Mouse (Mus musculus): ENCODE measurements around the gene Tpsg1.

Gene Tpsg1

DNA sequence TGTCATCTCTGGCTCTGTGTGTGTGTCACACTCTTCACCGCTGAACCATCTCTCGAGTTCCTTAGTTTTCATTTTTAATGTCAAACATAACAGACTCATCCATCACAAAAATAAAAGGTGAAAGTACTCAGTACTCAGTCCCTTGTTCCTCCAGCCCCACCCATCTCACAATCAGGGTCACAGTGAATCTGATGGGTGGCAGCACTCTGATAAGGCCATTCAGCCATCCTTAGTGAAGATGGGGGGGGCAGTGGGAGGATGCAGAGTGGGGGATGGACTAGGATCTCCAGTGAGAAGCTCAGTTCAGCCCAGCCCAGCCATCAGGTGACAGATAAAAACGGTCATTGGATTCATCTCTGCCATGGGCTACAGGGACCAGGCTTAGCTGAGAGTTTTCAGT is at the start of gene Tpsg1:
TSS of gene Tpsg1 (plus strand) at position 301 of the 400 bp plus-strand sequence.
- in situ Hi-C loops (cut with MboI; ENCODE audit: unreplicated experiment in 2 of 2), result loop anchor here (10.0 kb wide), 2 partner anchors 434 to 634 kb away; partner anchors contain the start of genes Mapk8ip3 (in 1 of the 2) and Msrb1 (in 1 of the 2)

DNA sequence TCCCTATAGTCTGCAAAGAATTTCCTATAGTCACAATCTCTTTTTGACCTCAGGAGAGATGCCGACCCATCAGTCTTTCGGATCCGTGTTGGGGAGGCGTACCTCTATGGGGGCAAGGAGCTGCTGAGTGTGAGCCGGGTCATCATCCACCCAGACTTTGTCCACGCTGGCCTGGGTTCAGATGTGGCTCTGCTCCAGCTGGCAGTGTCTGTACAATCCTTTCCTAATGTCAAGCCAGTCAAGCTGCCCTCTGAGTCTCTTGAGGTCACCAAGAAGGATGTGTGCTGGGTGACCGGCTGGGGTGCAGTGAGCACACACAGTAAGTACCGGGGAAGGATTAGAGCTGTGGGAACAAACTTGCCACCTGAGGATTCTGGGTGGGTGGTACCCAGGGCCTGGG is 48.3 kb upstream of the Tpsg1 start:
- in situ Hi-C loops (cut with MboI; ENCODE audit: unreplicated experiment in 2 of 2), result loop anchor here in 1 of 2 experiments (25.0 kb wide), 1 partner anchor 991 kb away; no protein-coding TSS in a partner anchor

DNA sequence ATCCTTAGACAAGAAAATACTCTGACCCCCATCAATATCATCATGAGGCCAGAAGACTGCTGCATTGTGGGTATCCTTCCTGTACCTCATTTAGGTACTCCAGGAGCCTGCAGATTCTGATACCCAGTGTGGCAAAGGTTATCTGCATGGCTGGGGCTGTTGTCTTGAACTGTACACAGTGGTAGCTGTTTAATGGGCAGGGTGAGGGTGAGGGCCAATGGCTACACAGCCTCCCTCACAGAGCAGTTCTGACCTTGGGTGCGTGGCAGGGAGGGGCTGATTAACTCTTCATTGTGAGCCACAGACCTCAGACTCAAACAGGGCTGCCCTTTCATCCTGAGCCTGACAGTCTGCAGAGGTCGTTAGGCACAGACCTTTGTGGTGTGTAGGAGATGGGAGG is 46.1 kb upstream of the Tpsg1 start:
- in situ Hi-C loops (cut with MboI; ENCODE audit: unreplicated experiment in 2 of 2), result loop anchor here in 1 of 2 experiments (25.0 kb wide), 1 partner anchor 989 kb away; no protein-coding TSS in a partner anchor

DNA sequence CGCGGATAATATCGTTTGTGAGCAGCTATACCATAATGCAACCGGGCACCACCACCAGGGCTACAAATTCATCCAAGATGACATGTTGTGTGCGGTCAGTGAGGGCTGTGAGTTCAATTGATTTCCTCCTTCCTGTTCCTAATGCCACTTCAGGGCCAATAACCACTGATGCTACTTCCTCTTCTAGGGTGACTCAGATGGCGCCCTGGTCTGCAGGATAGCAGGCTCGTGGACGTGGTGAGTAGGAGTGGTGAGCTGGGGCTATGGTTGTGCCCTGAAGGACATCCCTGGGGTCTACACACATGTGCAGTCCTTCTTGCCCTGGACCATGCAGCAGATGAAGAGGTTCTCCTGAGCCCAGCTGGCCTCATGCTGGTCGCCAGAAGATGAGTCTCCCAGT is 36.8 kb upstream of the Tpsg1 start:
- in situ Hi-C loops (cut with MboI; ENCODE audit: unreplicated experiment in 2 of 2), result no loop called here

DNA sequence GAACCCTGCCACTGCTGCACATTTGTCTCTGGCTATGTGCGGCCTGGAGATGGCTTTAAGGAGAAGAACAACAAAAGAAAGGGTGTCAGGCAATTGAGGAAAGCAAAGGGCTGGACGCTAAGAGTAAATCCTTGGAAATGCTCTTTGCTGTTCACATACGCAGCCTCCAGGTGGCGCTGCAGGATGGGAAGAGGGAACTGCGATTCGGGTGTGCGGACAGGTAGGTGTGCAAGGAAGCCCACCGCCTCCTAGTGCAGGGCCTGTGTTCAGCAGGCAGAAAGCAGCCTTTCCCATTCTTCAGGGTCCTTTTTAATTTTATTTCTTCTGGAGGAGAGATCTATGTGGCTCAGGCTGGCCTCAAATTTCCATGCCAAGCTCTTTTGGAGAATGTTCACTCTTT is 35.1 kb upstream of the Tpsg1 start:
- in situ Hi-C loops (cut with MboI; ENCODE audit: unreplicated experiment in 2 of 2), result no loop called here

DNA sequence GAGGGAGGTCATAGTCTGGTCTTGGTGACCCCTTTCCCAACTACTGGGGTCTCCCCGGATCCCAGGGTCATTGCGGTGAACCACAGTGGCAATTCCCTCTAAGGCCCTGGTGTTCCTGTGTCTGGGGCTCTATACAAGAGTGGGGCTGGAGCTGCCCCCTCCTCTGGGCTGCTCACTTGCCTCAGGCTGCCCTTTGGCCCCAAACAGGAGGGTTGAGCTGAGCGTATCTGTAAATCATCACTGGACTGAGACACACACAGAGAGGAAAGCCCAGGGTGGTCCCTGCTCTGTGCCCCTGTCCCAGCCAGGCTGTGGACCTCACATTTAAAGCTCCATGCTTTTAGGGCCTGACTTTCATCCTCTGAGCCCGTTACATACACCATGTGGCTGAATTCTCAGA is 30.9 kb upstream of the Tpsg1 start:
- in situ Hi-C loops (cut with MboI; ENCODE audit: unreplicated experiment in 2 of 2), result no loop called here

DNA sequence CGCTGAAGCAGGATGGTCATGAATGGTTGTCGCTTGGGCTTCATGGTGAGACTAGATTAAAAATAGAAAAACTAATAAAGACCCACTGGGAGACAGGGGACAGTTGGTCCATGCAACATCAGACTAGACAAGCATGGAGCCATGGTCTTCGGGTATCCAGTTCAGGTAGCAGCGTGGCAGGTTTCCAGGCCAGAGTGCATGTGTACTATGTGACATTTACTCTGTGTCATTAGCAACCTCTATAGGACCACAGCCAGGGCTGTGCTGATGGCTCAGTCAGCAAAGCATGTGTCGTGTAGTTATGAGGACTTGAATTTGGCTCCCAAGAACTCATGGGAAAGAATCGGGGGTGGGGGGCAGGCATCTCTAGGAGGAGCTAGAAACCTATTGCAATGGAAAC is 29.1 kb upstream of the Tpsg1 start:
- in situ Hi-C loops (cut with MboI; ENCODE audit: unreplicated experiment in 2 of 2), result no loop called here

DNA sequence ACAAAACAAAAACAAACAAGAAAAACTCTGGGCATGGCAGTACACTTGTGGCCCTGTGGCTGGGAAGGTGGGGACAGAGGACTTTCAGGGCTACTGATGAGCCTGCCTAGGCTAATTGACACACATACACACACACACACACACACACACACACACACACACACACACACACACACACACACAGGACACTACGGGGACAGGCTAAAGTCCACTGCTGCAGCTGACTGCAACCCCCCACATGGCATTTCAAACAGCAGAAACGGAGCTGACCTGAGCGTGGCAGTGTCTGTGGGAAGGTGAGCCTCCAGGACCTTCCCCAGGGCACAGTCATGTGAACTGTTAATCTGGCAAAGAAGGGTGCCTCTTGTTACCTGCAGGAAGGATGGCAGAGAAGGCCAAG is 27.6 kb upstream of the Tpsg1 start:
- in situ Hi-C loops (cut with MboI; ENCODE audit: unreplicated experiment in 2 of 2), result no loop called here

DNA sequence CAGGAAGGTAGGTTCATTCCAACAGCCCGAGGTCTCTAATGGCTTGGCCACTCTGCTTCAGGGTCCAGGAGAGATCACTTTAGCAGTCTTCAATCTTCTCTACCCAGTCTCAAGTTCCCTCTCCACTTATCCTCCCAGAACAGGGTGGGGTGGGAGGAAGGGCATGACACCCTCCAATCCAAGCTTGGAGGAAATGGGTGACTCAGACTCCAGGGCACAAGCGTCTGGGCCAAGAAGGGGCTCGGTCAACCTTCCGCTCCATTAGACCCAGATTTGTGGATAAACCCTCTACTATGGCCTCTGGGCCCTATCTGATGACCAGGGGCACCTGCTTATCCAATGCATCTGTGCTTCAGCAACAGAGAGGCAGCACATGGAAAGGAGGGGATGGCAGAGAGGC is 23.6 kb upstream of the Tpsg1 start, which contains the start of gene Tpsab1:
TSS of gene Tpsab1 (minus strand) at position 101 of the 400 bp plus-strand sequence.
- in situ Hi-C loops (cut with MboI; ENCODE audit: unreplicated experiment in 2 of 2), result no loop called here

DNA sequence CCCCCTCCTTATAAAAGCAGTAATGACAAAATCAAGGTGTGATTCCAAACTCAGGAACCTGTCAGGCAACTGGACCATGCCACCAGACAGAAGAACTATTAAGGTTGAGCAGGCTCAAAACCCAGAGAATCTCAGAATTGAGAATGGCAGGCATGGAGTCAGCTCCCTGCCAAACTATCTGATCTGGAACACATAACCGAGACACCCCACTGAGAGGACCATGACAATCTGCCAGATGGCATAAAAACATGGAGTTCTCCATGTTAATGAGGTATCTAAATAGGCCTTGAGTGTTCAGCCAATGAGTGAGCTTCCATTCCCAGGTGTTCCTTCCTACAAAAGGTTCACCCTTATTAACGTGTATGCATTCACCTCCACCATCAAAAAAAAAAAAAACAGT is 7.8 kb upstream of the Tpsg1 start:
- in situ Hi-C loops (cut with MboI; ENCODE audit: unreplicated experiment in 2 of 2), result loop anchor here (5.0 to 10.0 kb wide), 4 partner anchors 74 to 626 kb away; partner anchors contain the start of genes Mapk8ip3 (in 2 of the 2) and Msrb1 (in 1 of the 2)

DNA sequence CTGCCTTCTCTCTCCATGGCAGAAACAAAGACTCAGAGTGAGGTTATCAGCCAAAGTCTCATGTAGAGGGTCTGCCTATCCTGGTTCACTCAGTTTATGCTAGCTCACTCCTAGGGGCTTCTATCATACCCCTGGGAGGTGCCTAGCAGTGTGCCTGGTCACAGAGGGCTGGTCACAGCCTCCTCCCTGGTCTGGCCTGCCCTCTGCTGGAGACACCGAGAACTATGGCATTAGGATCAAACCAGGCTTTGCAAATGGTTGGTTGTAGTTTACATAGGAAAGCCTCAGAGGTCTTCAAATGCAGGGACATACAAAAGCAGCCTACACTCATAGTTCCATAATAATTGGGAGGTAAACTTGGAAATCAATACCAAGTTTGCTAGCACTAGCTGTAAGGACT is 5.3 kb upstream of the Tpsg1 start:
- in situ Hi-C loops (cut with MboI; ENCODE audit: unreplicated experiment in 2 of 2), result loop anchor here (5.0 to 10.0 kb wide), 4 partner anchors 76 to 629 kb away; partner anchors contain the start of genes Mapk8ip3 (in 2 of the 2) and Msrb1 (in 1 of the 2)

DNA sequence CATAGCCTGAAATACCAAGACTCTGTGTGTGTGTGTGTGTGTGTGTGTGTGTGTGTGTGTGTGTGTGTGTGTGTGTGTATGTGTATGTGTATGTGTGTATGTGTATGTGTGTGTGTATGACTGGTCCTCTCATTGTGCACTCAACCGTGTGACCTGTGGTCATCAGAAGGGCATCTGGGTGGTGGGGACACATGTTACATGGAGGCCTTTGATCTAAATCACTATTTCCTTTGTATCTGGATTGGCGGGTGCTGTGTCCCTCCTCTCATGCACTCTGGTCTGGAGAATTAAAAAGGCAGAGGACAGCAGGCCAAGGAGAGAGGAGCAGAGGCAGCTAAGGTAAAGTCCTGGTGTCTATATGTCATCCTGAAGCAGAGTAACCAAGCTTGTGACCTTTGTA is 3.1 kb upstream of the Tpsg1 start, which contains the start of gene Tpsb2:
TSS of gene Tpsb2 (plus strand) at position 301 of the 400 bp plus-strand sequence.
- in situ Hi-C loops (cut with MboI; ENCODE audit: unreplicated experiment in 2 of 2), result loop anchor here (10.0 kb wide), 2 partner anchors 431 to 631 kb away; partner anchors contain the start of genes Mapk8ip3 (in 1 of the 2) and Msrb1 (in 1 of the 2)

DNA sequence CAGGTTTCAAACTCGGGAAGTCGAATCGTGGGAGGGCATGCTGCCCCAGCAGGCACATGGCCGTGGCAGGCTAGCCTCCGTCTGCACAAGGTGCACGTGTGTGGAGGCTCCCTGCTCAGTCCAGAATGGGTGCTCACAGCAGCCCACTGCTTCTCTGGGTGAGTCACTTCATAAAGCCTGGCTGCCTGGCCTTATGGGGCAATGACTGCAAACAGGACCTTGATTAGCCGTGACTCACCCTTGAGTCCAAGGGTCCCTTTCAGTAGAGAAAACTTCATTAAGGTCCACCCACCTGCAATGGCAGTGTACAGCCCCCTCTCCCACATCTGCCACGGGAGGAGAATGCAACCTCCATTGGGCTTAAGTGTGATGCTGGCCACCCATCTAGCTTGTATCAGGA is 3.4 kb downstream of the Tpsg1 start:
- in situ Hi-C loops (cut with MboI; ENCODE audit: unreplicated experiment in 2 of 2), result no loop called here

DNA sequence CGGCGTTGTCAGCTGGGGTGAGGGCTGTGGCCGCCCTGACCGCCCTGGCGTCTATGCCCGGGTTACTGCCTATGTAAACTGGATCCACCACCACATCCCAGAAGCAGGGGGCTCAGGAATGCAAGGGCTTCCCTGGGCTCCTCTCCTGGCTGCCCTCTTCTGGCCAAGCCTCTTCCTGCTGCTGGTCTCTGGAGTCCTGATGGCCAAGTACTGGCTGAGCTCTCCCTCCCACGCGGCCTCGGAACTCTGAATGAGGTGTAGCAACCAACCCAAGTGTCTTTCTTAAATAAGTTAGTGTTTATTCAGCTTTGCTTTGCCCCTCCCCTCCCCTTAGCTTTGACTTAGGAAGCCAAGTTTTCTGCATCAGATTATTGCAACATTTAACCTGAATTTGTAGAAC is 4.9 kb downstream of the Tpsg1 start:
- in situ Hi-C loops (cut with MboI; ENCODE audit: unreplicated experiment in 2 of 2), result no loop called here

DNA sequence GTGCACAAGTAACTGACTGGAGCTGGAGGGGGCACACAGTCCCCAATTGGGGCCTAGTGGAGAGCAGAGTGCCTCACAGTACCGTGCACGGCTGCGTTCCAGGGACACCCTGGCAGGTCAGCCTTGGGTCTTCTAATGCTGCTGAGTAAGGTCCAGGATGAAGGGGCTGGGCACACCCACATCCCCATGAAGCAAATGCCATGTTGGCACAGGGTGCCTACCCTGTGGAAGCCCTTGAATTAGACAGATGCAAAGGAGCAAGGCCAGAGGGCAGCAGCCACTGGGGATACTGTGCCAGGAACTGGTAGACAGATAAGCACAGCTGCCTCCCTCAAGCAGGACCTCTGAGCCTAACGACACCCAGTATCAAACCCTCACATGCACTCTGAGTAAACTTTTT is 25.5 kb downstream of the Tpsg1 start:
- in situ Hi-C loops (cut with MboI; ENCODE audit: unreplicated experiment in 2 of 2), result loop anchor here in 1 of 2 experiments (10.0 kb wide), 1 partner anchor 420 kb away; no protein-coding TSS in a partner anchor

DNA sequence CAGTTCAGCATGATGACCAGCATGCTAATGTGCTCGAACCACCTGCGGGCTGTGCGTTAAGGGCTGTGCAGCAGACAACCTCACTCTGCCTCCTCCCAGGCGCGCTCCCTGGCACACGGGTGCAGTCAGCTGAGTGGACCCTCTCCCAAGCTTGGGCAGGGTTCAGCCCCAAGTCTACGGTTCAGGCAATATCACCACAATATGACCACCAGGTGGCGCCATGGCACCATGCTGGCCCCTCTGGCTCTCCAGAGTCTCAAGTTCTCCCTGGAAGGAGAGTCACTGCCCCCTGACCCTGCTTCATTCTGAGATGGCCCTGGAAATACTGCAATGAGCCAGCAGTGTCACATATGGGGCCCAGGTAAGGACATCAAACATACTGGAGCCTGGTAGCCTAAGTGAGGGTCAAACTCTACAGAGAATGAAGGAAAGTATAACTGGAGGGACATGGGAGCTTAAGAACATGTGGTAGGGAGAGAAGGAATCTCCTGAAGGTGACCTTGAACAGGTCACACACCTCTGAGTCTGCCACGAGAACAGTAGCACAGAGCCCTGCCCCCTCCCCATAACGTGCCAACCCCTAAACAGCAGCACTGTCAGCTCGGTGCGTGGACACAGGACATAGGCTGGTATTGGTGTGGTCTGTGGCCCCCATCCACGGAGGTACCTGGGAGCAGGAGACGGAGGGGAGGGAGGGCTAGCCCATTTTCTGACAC is 28.9 kb downstream of the Tpsg1 start:
- in situ Hi-C loops (cut with MboI; ENCODE audit: unreplicated experiment in 2 of 2), result loop anchor here (5.0 to 10.0 kb wide), 2 partner anchors 74 to 417 kb away; no protein-coding TSS in a partner anchor

DNA sequence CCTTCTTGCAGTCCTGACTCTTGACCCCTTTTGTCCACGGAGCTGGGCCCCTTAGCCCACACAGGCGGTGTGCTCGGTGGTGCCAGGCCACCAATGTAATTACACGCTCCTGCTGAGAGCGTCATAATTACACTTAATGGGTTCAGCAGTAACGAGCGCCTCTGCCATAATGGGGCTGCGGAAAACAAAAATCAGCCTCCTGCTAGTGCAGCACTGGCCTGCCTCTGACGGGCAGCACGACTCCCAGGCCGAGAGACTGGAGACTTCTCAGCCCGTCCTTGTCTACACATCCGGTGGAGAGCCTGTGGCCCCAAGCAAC is 29.4 kb downstream of the Tpsg1 start:
- in situ Hi-C loops (cut with MboI; ENCODE audit: unreplicated experiment in 2 of 2), result loop anchor here (5.0 to 10.0 kb wide), 2 partner anchors 74 to 416 kb away; no protein-coding TSS in a partner anchor

DNA sequence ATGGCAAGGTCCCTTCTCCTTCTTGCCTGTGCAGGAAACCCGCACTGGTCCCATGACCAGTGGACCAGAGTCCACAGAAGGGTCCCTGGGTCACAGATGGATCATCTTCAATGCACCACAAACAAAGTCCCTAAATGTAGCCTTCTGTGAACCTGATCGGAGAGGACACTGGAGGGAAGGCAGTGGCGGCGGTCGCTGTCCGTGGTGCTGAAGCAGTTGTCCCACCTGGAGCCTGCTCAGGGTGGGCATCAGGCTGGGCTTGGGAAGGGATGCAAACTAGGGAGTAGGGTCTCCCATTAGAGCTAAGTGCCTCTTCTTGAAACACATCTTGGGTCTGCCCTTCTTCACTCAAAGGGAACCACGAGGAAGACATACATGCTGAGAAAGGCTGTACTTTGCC is 31.4 kb downstream of the Tpsg1 start:
- in situ Hi-C loops (cut with MboI; ENCODE audit: unreplicated experiment in 2 of 2), result loop anchor here in 1 of 2 experiments (5.0 kb wide), 2 partner anchors 72 to 297 kb away; no protein-coding TSS in a partner anchor

DNA sequence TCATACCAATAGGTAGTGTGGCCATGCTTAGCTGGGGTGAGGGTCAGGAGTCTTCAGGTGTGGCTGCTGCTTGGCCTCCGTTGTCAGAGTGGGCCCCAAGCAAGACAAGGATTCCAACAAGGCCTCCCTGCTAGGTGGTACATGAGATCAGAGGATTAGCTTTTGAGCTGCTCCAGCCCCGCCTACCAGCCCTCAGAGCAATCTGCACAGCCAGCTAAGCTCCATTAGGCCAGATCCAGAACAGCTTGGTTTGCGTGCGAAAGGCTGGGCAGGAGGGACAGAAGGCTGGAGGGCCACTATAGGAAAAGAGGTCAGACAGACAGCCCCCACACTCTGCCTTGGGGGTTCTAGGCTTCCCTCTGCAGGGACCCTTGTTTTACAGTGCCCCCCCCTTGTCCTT is 32.4 kb downstream of the Tpsg1 start:
- in situ Hi-C loops (cut with MboI; ENCODE audit: unreplicated experiment in 2 of 2), result loop anchor here in 1 of 2 experiments (5.0 kb wide), 2 partner anchors 71 to 296 kb away; no protein-coding TSS in a partner anchor

DNA sequence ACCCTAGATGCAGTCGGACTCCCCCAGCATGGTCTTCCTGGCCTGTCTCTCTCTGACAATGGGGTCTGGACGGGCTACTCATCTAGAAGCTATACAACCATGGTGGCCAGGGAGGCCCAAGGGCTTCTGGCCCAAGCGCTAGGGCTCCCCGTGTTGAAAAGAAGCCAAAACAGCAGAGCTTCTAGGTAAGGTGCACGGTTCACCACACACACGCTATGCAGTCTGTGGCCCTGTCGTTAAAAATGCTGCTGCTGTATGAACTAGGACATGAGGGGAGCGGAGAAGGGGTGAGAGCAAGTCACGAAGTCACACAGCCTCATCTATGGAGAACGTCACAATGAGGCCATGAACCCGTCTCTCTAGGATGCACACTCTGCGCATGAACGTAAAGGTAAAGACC is 33.2 kb downstream of the Tpsg1 start:
- in situ Hi-C loops (cut with MboI; ENCODE audit: unreplicated experiment in 2 of 2), result loop anchor here in 1 of 2 experiments (5.0 kb wide), 2 partner anchors 70 to 295 kb away; no protein-coding TSS in a partner anchor

DNA sequence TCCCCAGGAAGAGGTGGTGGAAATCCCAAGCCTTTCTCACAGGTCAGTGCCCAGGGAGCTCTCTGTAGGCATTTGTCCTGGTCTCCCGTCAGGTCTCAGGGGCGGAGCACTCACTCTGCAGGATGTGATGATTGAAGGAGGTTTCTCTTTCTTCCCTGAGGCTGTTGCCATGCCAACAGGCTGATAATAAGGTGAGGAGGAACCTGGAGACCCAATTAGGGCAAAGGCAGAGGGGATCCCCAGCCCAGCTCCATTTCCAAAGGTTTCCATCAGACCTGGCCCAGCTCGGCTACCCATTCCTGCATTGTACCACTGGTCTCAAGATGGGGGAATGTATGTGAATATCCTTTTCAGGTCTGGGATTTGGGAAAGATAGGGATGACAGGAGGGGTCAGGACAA is 35.1 kb downstream of the Tpsg1 start:
- in situ Hi-C loops (cut with MboI; ENCODE audit: unreplicated experiment in 2 of 2), result loop anchor here in 1 of 2 experiments (5.0 kb wide), 2 partner anchors 68 to 293 kb away; no protein-coding TSS in a partner anchor
